Mouse (Mus musculus): ENCODE data around the gene Ldlrad1.

Gene Ldlrad1

GRCm38 (mm10) chr4:107210483-107211097, 1.6 kb downstream of the Ldlrad1 start:
- in situ Hi-C loops (cut with MboI; ENCODE audit: low sequenced_read_pairs) = no loop called here

DNA sequence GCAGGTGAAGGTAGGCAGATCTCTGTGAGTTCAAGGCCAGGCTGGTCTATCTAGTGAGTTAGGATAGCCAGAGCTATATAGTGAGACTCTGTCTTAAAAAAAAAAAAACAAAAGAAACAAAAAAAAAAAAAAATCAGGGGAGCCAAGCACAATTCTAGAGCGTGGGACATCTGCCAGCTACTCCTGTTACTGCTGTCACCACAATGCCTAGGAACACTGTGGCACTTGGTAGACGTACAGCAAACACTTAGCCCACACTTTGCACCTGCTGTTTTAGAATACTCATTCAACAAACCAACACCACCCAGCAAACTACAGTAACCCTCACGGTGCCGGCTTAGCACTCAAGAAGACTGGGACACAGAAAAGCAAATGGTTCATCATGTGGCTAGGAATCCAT, 2.5 kb downstream of the Ldlrad1 start:
- in situ Hi-C loops (cut with MboI; ENCODE audit: low sequenced_read_pairs) = no loop called here

DNA sequence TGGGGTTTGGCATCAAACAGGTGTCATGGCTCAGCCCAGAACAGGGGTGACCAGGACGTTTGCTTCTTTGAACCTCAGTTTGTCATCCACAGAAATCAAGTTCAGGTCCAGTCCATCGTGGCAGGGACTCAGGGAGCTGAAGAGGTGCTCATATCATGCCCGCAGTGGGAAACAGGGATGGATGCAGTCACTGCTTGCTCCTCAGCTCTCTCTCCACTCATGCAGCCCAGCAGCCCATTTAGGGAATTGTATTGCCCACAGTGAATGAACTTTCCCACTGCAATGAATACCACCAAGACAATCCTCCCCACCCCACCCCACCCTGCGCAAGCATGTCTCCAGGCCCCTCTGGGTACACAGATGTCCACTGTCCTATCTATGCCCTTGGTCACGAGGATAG, 3.0 kb downstream of the Ldlrad1 start:
- in situ Hi-C loops (cut with MboI; ENCODE audit: low sequenced_read_pairs) = no loop called here

GRCm38 (mm10) chr4:107213279-107214011, 4.5 kb downstream of the Ldlrad1 start:
- in situ Hi-C loops (cut with MboI; ENCODE audit: low sequenced_read_pairs) = no loop called here

DNA sequence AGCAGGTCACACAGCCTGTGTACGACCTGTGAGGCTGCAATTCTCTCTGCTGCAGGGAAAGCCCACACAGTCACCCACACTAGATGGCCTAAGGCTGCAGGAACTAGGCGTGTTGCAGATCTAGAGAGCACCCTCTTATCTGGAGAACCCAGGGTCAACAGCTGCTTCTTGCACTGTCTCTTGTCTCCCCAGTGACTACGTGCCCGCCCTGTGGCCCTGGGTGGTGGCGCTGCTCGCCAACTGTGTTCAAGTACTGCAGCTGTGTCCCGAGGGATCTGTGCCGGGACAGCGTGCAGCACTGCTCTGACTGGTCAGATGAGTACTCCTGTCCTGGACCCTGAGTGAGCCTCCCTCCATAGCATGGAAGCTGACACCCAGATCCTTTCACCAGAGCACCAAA, 8.6 kb downstream of the Ldlrad1 start:
- in situ Hi-C loops (cut with MboI; ENCODE audit: low sequenced_read_pairs) = no loop called here

GRCm38 (mm10) chr4:107221524-107221923, 12.5 kb downstream of the Ldlrad1 start:
- in situ Hi-C loops (cut with MboI; ENCODE audit: low sequenced_read_pairs) = no loop called here

GRCm38 (mm10) chr4:107223225-107224204, 14.5 kb downstream of the Ldlrad1 start:
- in situ Hi-C loops (cut with MboI; ENCODE audit: low sequenced_read_pairs) = no loop called here

GRCm38 (mm10) chr4:107226313-107226712, 17.3 kb downstream of the Ldlrad1 start:
- in situ Hi-C loops (cut with MboI; ENCODE audit: low sequenced_read_pairs) = no loop called here

DNA sequence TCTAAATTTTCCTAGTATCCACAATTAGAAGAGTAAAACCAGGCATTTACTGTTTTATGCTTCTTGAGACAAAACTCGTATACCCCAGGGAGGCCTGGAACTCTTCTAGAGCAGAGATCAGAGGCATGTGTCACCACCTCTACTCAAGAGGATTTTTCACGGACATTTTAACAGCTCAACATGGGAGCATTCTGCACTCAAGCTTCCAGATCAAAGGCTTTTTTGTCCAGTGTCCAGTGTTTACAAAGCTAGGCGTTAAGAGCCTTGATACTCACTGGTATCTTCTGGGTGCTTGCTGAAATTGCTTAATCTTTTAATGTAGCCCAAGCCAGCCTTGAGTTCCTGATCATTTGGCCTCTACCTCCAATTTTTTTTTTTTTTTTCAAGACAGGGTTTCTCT, 23.2 kb downstream of the Ldlrad1 start:
- in situ Hi-C loops (cut with MboI; ENCODE audit: low sequenced_read_pairs) = no loop called here

DNA sequence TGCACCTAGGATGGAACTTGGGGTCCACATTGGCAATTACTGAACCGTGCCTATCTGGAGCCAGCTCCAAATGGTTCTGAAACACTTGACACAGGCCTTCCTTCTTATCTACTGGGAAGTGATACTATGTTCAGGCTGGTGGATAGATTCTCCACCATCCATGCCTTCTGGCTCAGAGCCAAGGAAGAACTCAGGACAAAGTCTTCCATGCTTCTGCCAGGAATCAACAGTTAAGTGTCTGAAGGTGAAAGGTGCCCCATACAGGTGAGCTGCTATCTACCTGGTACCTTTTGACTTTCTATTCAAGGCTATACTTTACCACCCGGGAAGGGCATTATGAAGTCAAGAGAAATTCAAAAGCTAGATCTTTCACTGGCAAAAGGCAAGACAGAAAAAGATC, 29.3 kb downstream of the Ldlrad1 start:
- in situ Hi-C loops (cut with MboI; ENCODE audit: low sequenced_read_pairs) = no loop called here

DNA sequence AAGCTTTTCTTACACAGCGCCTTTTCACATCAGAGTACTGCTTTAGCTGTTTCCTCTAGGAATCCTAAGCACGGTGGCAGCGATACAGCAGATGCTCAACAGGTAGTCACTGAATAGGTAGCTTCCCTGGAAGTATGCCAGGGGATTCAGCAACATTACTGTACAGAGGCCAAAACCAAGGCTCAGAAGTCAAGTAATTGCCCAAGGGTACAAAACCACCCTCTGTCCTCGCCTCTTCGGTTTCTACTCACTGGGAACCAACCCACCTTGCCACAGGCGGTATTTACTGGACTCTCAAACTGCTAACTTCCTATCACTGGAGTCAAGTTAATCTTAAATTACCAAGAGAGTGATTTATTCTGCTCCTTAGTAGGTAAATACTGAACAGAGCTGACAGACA, 31.2 kb downstream of the Ldlrad1 start:
- in situ Hi-C loops (cut with MboI; ENCODE audit: low sequenced_read_pairs) = loop anchor here (10.0 kb wide), 1 partner anchor 105 kb away; no protein-coding TSS in a partner anchor

DNA sequence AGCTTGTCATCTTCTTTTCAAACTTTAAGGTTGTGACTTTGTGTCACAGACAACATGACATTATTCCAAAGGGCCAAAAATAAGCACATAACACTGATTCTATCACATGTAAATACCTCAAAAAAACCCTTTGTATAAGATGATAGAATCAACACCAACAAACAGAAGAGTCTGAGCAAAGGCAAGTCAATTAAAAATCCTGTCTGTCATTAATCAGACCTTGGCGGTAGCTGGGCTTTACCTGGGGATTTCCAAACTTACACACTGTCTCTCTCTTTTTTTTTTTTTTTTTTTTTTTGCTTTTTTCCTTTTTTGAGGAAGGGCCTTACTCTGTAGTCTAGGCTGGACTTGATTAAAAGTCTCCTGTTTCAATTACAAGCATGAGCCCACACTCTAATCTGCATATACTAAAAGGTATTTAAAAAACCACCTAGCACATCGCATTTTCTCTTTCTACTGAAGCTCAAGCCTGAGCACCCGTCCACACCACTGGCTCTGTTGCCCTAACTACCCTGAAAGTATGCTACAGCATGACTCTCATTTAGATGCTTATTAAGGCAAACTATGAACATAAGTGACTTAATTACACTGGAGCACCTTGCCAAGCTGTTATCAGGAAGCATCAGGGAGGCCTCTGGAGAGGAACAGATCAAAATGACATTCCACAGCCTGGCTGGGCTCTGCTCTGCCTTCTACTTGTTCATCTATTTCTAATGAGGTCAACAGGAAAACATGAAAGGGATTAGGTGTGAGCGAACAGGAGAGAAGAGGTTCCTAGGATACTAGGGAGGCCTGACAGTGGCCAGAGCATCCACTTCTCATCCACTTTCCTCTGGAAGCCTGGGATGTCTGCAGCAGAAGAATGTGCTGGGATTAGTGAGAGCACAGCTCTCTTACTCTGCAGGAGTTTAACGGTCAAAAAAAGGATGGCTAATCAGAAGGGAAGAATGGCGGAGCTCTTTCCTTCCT, 34.7 kb downstream of the Ldlrad1 start:
- in situ Hi-C loops (cut with MboI; ENCODE audit: low sequenced_read_pairs) = loop anchor here (10.0 kb wide), 1 partner anchor 101 kb away; no protein-coding TSS in a partner anchor

GRCm38 (mm10) chr4:107245368-107245767, 36.4 kb downstream of the Ldlrad1 start:
- in situ Hi-C loops (cut with MboI; ENCODE audit: low sequenced_read_pairs) = loop anchor here (10.0 kb wide), 1 partner anchor 99 kb away; no protein-coding TSS in a partner anchor

DNA sequence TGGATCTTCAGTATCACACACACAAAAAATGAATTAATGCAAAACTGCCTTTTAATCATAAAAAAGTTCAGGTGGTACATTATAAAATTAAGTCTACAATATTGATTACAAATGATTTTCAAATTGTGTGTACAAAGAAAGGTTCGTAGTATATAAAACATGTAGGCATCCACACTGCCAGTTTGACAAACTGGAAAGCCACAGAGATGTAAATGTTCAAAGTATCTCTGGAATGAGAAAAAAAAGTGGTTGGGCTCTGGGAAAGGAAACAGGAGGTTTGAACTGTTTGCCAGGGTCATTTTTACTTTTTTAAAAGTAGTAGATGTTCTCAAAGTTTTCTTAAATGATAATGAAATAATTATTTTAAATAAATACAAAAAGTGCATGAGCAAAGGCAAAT, 37.1 kb downstream of the Ldlrad1 start:
- in situ Hi-C loops (cut with MboI; ENCODE audit: low sequenced_read_pairs) = loop anchor here (10.0 kb wide), 1 partner anchor 99 kb away; no protein-coding TSS in a partner anchor

DNA sequence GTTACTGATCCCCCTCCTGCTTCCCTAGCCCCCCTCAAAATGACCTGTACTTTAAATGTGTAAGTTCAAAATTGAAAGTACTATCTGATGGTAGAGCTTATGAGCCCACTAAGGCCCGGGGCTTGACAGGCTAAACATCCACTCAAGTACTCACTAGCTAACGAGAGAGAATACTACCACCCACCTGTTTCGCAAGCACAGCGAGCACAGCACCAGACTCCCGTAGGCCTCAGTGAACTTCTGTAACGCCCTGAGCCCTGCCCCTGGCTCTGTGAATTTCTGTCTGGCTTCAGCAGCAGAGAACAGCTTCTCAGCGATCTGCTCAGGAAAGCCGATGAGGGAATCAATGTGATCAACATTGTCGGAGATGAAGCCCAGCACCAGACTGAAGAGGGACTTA, 38.1 kb downstream of the Ldlrad1 start:
- in situ Hi-C loops (cut with MboI; ENCODE audit: low sequenced_read_pairs) = loop anchor here (10.0 kb wide), 1 partner anchor 98 kb away; no protein-coding TSS in a partner anchor

- in situ Hi-C loops (cut with MboI; ENCODE audit: low sequenced_read_pairs) = loop anchor here (10.0 kb wide), 1 partner anchor 97 kb away; no protein-coding TSS in a partner anchor
Observed at GRCm38 (mm10) chr4:107248061-107248460, 39.1 kb downstream of the Ldlrad1 start.

DNA sequence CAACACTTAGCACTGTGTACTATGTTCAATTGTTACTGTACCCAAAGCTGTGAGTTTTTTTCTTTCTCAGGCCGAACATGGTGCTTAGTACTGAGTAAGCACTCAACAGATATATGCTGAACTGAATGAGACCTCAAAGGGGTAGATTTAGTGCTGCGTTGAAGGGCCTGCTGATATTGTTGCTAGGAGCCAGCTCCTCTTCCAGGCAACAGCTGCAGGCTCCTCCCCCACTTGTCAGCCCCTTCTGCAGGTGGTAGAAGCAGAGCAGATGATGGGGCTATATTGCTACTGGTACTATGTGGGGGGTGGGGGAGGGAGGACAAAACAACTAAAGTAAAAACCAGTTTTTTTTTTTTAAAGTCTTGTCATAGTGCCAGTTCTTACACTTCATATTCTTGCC, 40.5 kb downstream of the Ldlrad1 start:
- in situ Hi-C loops (cut with MboI; ENCODE audit: low sequenced_read_pairs) = loop anchor here (10.0 kb wide), 1 partner anchor 95 kb away; no protein-coding TSS in a partner anchor

DNA sequence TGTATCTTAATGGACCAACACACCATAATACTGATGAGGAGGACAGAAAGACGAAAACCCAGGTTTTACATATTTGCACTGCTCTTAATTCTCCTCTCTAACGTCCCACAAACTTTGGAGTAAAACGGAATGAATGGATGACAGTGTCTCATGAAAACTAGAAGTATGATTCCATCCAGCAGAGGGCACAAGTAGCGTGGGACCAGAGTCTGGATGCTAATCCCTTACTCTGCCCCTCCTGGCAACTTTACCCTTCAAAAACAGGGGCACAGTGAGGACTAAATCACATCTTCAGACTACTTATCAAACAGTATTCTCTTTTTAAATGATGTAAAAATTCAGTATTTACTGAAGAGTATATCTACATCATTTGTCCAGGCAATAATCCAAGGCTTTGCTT, 41.5 kb downstream of the Ldlrad1 start:
- in situ Hi-C loops (cut with MboI; ENCODE audit: low sequenced_read_pairs) = no loop called here

GRCm38 (mm10) chr4:107252522-107252921, 43.5 kb downstream of the Ldlrad1 start:
- in situ Hi-C loops (cut with MboI; ENCODE audit: low sequenced_read_pairs) = no loop called here
